Mouse (Mus musculus) frontal cortex, postnatal 14 days (tissue): ENCODE data around the gene Cela1.

Experiments used
- DNase-seq, 2 experiments: peaks; one replicate each; pipeline ENCODE4 v3.0.0; 2022; ENCODE audit warnings: low spot score in 2 of 2

Cela1 gene

GRCm38 (mm10) chr15:100687430-100687971, at the start of gene Cela1:
Cela1 (minus strand) TSS chr15:100687921.
- no peak for DNase-seq

- no peak for DNase-seq
Measured at GRCm38 (mm10) chr15:100735953-100736300, 48.2 kb upstream of the Cela1 start.

DNA sequence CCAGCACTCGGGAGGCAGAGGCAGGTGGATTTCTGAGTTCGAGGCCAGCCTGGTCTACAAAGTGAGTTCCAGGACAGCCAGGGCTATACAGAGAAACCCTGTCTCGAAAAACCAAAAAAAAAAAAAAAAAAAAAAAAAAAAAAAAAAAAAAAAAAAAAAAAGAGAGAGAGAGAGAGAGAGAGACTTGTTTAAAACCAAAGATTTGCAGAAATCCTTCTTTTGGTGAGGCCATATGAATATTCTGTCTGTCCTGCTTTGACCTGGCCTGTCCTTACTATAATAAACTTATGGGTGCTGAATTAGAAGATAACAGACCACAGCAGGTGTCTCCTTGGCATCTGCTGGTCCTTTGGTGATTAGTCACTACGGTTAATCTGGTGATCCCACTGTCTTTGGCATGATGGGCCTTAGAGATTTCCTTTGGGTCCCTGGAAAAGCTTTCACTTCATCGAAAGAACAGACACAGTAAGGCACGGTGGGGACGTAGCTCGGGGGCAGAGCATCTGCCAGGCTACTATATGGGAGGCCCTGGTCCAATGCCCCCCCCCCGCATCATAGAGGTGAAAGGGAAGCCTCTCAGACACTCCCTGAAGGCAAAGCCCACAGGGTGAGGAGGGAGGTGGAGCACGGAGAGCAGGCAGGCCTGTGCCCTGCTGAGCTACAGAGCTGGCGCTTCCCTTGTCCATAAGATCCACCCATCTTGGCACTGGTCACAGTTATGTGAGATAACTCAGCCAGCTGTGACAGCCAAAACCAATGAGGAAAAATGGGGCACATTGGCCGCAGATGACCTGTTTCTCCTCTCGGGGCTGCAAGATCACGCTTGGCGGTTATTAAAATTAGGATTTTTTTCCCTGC, 47.6 kb upstream of the Cela1 start:
- DNase-seq = no peak

DNA sequence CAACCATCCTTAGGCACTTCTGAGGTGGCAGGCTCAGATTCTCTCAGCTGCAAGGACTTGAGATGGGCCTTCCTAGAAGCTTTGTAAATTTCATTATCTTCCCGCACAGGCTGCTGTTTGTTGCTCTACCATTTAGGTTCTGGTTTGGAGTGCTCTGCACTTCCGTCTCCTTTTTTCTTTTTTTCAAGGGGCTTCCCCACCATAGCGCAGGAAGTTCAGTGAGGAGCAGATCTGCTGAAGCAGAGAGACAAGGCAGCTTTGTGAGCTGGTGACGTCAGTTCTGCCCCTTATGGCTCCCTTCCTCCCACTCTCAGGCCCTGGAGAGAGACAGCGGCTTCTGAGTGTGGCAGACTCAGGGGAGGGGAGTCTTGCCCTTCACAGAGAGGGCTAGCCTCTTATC, 44.9 kb upstream of the Cela1 start:
- DNase-seq = no peak

DNA sequence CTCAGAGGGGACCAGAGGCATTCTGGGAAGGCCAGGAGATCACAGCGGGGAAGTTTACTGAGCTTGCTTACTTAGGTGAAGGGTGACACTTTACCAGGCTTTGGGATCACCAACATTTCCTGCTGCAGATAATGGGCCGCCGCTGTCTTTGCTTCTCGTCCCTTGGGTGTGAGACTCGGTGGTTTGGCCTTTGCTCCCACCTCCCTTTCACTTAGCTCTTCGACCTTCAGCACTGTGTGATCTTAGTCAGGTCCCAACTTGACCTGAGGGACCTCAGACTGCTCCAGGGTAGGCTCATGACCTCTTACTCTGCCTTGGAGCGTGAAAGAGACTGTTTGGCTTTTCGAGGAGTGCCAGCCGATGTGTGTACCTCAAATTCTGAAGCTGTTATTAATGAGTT, 43.4 kb upstream of the Cela1 start:
- no peak for DNase-seq

GRCm38 (mm10) chr15:100729281-100729985, 41.7 kb upstream of the Cela1 start, which contains the start of gene Galnt6:
Galnt6 (minus strand) TSS chr15:100729376.
- no peak for DNase-seq

- no peak for DNase-seq
Measured at GRCm38 (mm10) chr15:100728586-100728985, 40.9 kb upstream of the Cela1 start.

- no peak for DNase-seq
Measured at GRCm38 (mm10) chr15:100727834-100728233, 40.1 kb upstream of the Cela1 start.

GRCm38 (mm10) chr15:100726721-100727120, 39.0 kb upstream of the Cela1 start:
- DNase-seq = no peak

DNA sequence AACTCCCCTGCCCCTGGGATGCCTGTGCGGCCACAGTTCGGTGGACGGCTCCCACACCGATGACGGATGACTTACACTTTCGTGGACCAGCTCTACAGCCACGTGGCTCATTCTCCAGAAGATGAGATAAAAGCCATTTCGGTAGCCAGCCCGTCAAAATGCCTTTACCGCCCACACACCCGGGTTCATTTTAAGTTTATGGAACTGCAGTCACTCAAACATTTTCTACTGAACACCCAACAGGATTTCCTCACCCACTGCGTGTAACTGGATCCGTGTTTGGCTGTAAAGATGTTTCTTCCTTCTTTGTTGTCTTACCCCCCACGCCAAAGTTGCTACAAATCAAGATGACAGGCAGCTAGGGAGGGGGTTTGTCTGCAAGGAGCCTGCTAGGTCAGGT, 35.8 kb upstream of the Cela1 start:
- DNase-seq = no peak

DNA sequence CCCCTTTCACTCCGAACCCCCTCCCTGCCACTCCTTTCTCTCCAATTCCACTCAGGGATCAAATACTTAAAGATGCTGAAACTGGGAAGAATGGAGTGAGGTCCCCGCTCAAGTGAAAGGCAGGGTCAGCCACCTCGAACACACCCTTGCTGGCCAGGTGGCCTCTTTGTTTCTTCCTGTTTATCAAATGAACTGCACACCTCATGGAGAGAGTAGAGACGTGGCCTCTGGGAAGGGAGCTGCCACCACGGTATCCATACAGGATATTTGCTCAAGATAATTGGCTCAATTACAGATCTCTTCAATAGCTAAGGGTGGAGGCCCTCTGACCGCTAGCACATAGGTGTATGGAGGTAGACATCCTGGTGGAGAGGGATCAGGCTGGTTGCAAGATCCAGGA, 34.8 kb upstream of the Cela1 start:
- DNase-seq = no peak

DNA sequence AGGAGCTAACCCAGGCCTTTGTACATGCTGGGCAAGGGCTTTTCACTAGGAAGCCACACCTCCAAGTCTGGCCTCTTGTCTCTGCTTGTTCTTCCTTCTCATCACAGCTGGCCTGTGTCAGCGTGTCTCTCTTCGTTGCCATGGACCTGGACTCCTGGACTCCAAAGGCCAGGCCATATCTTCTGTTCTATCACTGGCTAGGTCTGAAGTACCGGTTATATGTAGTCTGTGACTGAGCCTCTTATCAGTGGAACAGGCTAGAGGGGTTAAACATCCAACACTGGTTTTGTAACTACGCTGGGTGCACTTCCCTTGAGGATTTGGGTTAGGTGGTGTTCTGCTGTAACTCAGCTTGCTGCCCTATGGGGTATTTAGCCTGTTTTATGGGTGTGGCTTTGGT, 34.3 kb upstream of the Cela1 start:
- no peak for DNase-seq

DNA sequence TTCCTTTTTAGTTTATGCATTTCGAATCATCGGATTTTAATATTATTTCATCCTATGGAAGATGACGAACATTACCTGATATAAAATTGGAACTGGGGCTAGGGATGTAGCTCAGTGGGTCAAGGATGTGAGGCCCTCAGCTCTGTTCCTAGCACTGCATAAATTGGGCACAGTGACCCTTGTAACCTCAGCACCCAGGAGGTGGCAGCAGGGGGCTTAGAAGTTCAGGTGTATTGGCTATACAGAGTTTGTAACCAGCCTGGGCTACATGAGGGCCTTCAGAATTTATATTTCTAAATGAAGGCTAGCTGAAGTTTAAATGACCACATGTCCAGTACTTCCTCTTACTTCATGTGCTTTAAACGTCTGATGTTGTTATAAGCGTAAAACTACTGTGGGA, 33.7 kb upstream of the Cela1 start:
- DNase-seq = no peak

- DNase-seq = no peak
Measured at GRCm38 (mm10) chr15:100720066-100720465, 32.3 kb upstream of the Cela1 start.

DNA sequence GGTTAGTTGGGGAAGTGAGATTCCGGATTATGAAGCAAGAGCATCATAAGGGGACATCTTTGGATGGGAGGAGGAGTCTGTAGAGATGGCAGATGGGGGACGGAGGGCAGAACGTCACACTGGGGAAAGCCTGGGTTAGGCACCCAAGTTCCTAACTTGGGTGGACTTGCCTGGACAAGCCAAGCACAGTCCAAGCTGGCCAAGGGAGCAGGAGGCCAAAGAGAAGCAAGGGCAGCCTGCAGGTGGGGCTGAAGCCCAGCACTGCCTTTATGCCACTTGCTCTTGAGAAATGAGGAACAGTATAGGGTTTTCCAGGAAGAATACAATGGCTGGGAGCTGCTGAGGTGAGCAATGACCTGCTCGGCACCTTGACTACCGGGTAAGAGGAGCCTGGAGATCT, 31.5 kb upstream of the Cela1 start:
- no peak for DNase-seq

DNA sequence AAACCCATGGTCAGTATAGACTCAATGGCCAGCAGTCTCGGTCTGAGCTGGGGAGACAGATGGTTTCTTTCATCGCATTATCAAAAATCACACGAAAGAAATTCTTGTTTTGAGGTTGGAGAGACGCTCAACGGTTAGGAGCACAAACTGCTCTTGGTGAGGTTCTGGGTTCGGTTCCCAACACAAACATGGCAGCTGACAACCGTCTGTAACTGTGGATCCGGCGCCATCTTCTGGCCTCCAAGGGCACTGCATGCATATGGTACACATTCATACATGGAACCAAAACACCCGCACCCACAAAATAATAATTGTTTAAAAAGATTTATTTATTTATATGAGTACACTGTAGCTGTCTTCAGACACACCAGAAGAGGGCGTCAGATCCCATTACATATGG, 30.9 kb upstream of the Cela1 start:
- no peak for DNase-seq

- DNase-seq = no peak
Measured at GRCm38 (mm10) chr15:100717933-100718332, 30.2 kb upstream of the Cela1 start.

GRCm38 (mm10) chr15:100715399-100715993, 27.8 kb upstream of the Cela1 start:
- no peak for DNase-seq

DNA sequence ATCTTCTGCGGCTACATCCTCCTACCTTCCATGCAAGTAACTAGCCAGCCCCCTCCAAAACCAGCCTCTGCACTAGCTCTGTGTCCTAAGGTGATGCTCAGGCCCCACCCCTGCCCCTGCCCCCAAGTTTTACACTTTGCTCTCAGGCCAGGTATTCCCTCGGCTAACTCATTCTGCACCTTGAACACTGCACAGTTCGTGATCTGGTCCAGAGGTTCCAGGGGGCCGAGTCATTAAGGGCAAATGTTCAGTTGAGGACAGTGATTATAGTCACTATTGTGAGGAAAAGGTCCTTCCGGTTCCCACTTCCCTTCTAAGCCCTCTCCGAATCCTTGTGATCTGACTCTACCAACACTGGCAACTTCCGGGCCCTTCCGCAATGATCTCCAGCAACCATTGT, 26.7 kb upstream of the Cela1 start:
- no peak for DNase-seq

DNA sequence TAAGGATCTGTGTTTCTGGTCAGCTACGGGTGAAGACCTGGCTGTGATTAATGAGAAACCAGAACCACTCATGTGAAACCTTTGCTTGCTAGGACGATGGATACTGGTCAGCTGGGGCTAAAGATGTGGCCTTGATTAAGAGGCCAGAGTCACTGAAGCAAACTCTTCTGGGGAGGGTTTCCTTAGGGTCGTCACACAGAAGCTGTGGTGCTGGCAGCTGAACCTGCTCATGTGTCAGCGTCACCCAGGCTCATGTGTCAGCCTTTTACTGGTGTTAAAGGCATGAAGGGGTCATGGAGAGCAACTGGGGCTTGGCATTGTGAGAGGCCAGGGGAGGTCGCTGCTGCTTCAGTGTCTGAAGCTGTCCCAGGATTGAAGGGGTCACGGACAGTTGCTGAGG, 23.1 kb upstream of the Cela1 start:
- DNase-seq = no peak

- no peak for DNase-seq
Measured at GRCm38 (mm10) chr15:100708433-100709078, 20.8 kb upstream of the Cela1 start.

GRCm38 (mm10) chr15:100706226-100706625, 18.5 kb upstream of the Cela1 start:
- no peak for DNase-seq
